Mouse (Mus musculus) B cell, adult 2 months (primary cell): ENCODE results near the gene Npdc1.

Experiments used
- DNase-seq, 2 experiments: peaks; one replicate each; pipeline ENCODE4 v3.0.0; 2022

The Npdc1 gene

GRCm38 (mm10) chr2:25430395-25431233, 31.5 kb downstream of the Npdc1 start:
- DNase-seq, result no peak

GRCm38 (mm10) chr2:25431308-25431855, 32.2 kb downstream of the Npdc1 start:
- DNase-seq, result no peak

GRCm38 (mm10) chr2:25432326-25433098, 33.4 kb downstream of the Npdc1 start:
- DNase-seq, result no peak

GRCm38 (mm10) chr2:25433101-25433500, 34.0 kb downstream of the Npdc1 start:
- no peak for DNase-seq

GRCm38 (mm10) chr2:25434292-25434691, 35.1 kb downstream of the Npdc1 start:
- no peak for DNase-seq

- no peak for DNase-seq
Measured at GRCm38 (mm10) chr2:25436286-25436820, 37.2 kb downstream of the Npdc1 start.

GRCm38 (mm10) chr2:25441067-25441466, 41.9 kb downstream of the Npdc1 start:
- DNase-seq, result no peak

GRCm38 (mm10) chr2:25442682-25443081, 43.5 kb downstream of the Npdc1 start:
- DNase-seq, result no peak

- DNase-seq, result no peak
Measured at GRCm38 (mm10) chr2:25450853-25451647, 51.9 kb downstream of the Npdc1 start.

GRCm38 (mm10) chr2:25452951-25453350, 53.8 kb downstream of the Npdc1 start:
- DNase-seq, result no peak

GRCm38 (mm10) chr2:25456205-25456953, 57.2 kb downstream of the Npdc1 start, which contains the start of gene Clic3:
Gene Clic3, plus strand, starts transcription at chr2:25456838.
- DNase-seq, result no peak

- DNase-seq, result no peak
Measured at GRCm38 (mm10) chr2:25457022-25457896, 58.1 kb downstream of the Npdc1 start.

- DNase-seq, result no peak
Measured at GRCm38 (mm10) chr2:25458911-25459310, 59.8 kb downstream of the Npdc1 start.
